Mouse (Mus musculus): ENCODE results near the gene Acvr1. TPM values are rescaled to one million over a fixed set of nuclear protein-coding genes. Genes with fewer than 3 reads are reported as not detected.
A peak's percentile ranks its signal among the peaks of the same experiment; 100 is the strongest.

Acvr1 gene
- total RNA-seq, 2 experiments from 2014 or later: 13.5 to 14.0 TPM

GRCm38 (mm10) chr2:58415037-58415436 is 151.9 kb downstream of the Acvr1 start:
- no peak for DNase-seq

GRCm38 (mm10) chr2:58408926-58409634 is 157.9 kb downstream of the Acvr1 start:
- no peak for DNase-seq

GRCm38 (mm10) chr2:58403481-58403880 is 163.5 kb downstream of the Acvr1 start:
- DNase-seq: no peak

GRCm38 (mm10) chr2:58388601-58389000 is 178.4 kb downstream of the Acvr1 start:
- DNase-seq: no peak

- DNase-seq: no peak
These were observed 186.9 kb downstream of the Acvr1 start for GRCm38 (mm10) chr2:58380020-58380419.

GRCm38 (mm10) chr2:58379475-58379874 is 187.5 kb downstream of the Acvr1 start:
- no peak for DNase-seq

GRCm38 (mm10) chr2:58377417-58378130 is 189.4 kb downstream of the Acvr1 start:
- DNase-seq: no peak

GRCm38 (mm10) chr2:58366196-58366595 is 200.8 kb downstream of the Acvr1 start:
- no peak for DNase-seq

- DNase-seq: no peak
These were observed 205.5 kb downstream of the Acvr1 start for GRCm38 (mm10) chr2:58361361-58362046.

- no peak for DNase-seq
These were observed 208.9 kb downstream of the Acvr1 start for GRCm38 (mm10) chr2:58358132-58358460.

GRCm38 (mm10) chr2:58357414-58358131 is 209.4 kb downstream of the Acvr1 start, which contains the start of gene Acvr1c:
Acvr1c (minus strand) TSS chr2:58357895.
- DNase-seq: peak; percentile 38 to 47

GRCm38 (mm10) chr2:58357068-58357413 is 209.9 kb downstream of the Acvr1 start:
- no peak for DNase-seq

- peak in 1 of 2 experiments; percentile 1 for DNase-seq
These were observed 212.6 kb downstream of the Acvr1 start for GRCm38 (mm10) chr2:58354389-58354788.

GRCm38 (mm10) chr2:58352846-58353245 is 214.1 kb downstream of the Acvr1 start:
- peak in 1 of 2 experiments; percentile 1 for DNase-seq

GRCm38 (mm10) chr2:58350657-58351056 is 216.3 kb downstream of the Acvr1 start:
- no peak for DNase-seq

Other genes starting within 250 kb of the Acvr1 start
- gene Acvr1c, start 209.3 kb downstream of the Acvr1 start, total RNA-seq (2021): 1 to 10 TPM in 1 of 2 experiments, under 1 TPM in 1; 0.22 to 1.9 TPM
- not detected for gene Gm17409, start 97.0 kb downstream of the Acvr1 start, total RNA-seq (2021)
- 1 to 10 TPM; 3.4 to 4.2 TPM for gene Upp2, start 141 bp upstream of the Acvr1 start, total RNA-seq (2021)

Data from heart, adult 18-20 months (tissue).